Mouse (Mus musculus) lung, adult 2 months (tissue): ENCODE results near the gene Arid5b.

ENCODE experiments used
- CTCF ChIP-seq: fragments of 200-500 bp; IDR thresholded peaks from 2 replicates; pipeline ENCODE4 v1.5.1; 2011; ENCODE audit warnings: mild to moderate bottlenecking, low read length, control low read depth; ENCODE audit not compliant: insufficient read depth
- POLR2A ChIP-seq: fragments of 200-500 bp; IDR thresholded peaks from 2 replicates; pipeline ENCODE4 v1.6.1; 2011; ENCODE audit warnings: low read depth, mild to moderate bottlenecking, control low read depth, low read length, borderline replicate concordance; ENCODE audit errors: extremely low read depth

DNA sequence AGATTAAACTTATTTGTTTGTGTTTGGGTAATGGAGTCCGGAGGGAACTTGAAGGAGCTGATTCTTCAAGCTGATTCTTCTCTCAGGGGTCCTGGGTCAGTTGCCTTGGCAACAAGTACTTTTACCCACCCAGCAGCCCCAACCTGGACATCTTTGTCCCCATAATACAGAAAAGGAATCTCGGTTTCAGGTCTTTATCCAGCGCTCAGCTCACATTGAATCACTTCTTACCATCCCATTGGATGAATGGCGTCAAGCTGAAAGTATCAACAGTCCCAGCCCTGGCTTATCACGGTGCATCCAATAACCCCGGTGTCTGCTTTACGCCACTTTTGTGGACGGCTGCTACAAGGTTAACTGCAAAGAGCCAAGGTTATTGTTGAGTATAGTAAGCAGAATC, 210.1 kb downstream of the Arid5b start:
- TF ChIP-seq CTCF (no peak), POLR2A (no peak)
